Mouse (Mus musculus) kidney, postnatal 0 days (tissue): Measurements from ENCODE around the gene Sfi1. TPM values are rescaled to one million over a fixed set of nuclear protein-coding genes. Genes with fewer than 3 reads are reported as not detected.
"Not testable (repeated sequence)": the region's sequence is repeated elsewhere in the genome, so short reads cannot be mapped to it uniquely, and the experiment has no call there.

Experiments
- ATAC-seq: fragments of 200-750 bp; cut with Nextera tagmentation; replicated peaks from 2 replicates; pipeline ENCODE4 v1.8.0; 2017; ENCODE audit warnings: low read depth, moderate number of reproducible peaks, moderate TSS enrichment, moderate library complexity; ENCODE audit not compliant: low FRiP score
- DNase-seq: peaks from one replicate; pipeline ENCODE4 v3.0.0-alpha.2; 2016; ENCODE audit warnings: low spot score
- H3K27ac ChIP-seq: fragments of 300-500 bp; sonication (generic); 2 replicates; pipeline ENCODE4 v1.5.1; 2014; ENCODE audit warnings: mild to moderate bottlenecking
- H3K27me3 ChIP-seq: fragments of 300-500 bp; sonication (generic); 2 replicates; pipeline ENCODE4 v1.6.1; 2014; ENCODE audit warnings: low read length, mixed read lengths; ENCODE audit not compliant: insufficient read depth
- H3K36me3 ChIP-seq: fragments of 300-500 bp; sonication (generic); 2 replicates; pipeline ENCODE4 v1.6.1; 2014; ENCODE audit warnings: low read length, mixed read lengths; ENCODE audit not compliant: insufficient read depth
- H3K4me1 ChIP-seq: fragments of 300-500 bp; sonication (generic); replicated peaks from 2 replicates; pipeline ENCODE4 v1.6.1; 2014; ENCODE audit warnings: antibody characterized with exemption, low read length, mixed read lengths; ENCODE audit not compliant: insufficient read depth
- H3K4me2 ChIP-seq: fragments of 300-500 bp; sonication (generic); 2 replicates; pipeline ENCODE4 v1.6.1; 2014; ENCODE audit warnings: mild to moderate bottlenecking, low read length, moderate library complexity, mixed read lengths
- H3K4me3 ChIP-seq: fragments of 300-500 bp; sonication (generic); replicated peaks from 2 replicates; pipeline ENCODE4 v1.5.1; 2014; ENCODE audit warnings: low read depth, low read length
- H3K9ac ChIP-seq: fragments of 300-500 bp; sonication (generic); 2 replicates; pipeline ENCODE4 v1.6.1; 2014; ENCODE audit warnings: low read depth, low read length
- H3K9me3 ChIP-seq: fragments of 300-500 bp; sonication (generic); replicated peaks from 2 replicates; pipeline ENCODE4 v1.6.1; 2016; ENCODE audit warnings: low read length, inconsistent platforms, mixed read lengths
- WGBS: fragments of 180-500 bp; shearing (Covaris S2); extraction: QIAGEN DNeasy Blood & Tissue Kit; methylation state at CpG from one replicate; pipeline ENCODE4 v1.1.7; 2014; 5-methylcytosine and 5-hydroxymethylcytosine counted together
- polyA plus RNA-seq: library from polyadenylated mRNA; unstranded; fragments of >200 nt; fragmentation: Nextera tagmentation; extraction: Ambion mirVana; gene quantifications from 2 replicates; pipeline ENCODE4 v1.2.1, GENCODE M21; 2015

Gene Sfi1
- polyA plus RNA-seq, 1 experiment from 2014 or later = 7.4 TPM

- DNase-seq (peak; percentile 35), ATAC-seq (peak; percentile 34)
- H3K4me3 ChIP-seq, H3K9ac ChIP-seq, H3K4me2 ChIP-seq, H3K27me3 ChIP-seq, H3K36me3 ChIP-seq, H3K27ac ChIP-seq, H3K9me3 ChIP-seq, H3K4me1 ChIP-seq: not testable (repeated sequence)
- WGBS = 82% methylated on average over 11 of the region's 11 CpGs
These were observed 19.6 kb downstream of the Sfi1 start for GRCm38 (mm10) chr11:3173425-3174318.

DNA sequence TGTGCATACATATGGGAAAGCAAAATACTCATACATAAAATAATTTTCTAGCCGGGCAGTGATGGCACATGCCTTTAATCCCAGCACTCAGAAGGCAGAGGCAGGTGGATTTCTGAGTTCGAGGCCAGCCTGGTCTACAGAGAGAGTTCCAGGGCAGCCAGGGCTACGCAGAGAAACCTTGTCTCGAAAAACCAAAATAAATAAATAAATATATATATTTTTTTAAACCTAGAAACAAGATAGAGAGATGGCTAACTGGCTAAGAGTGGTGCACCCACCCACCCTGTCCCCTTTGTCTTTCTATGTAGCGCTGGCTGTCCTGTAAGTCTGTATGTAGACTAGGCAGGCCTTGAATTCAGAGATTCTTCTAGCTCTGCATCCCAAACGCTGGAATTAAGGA is 20.7 kb downstream of the Sfi1 start:
- 60% methylated on average over 4 of the region's 6 CpGs for WGBS
- H3K9me3 ChIP-seq, H3K4me1 ChIP-seq, ATAC-seq, H3K4me2 ChIP-seq, H3K36me3 ChIP-seq, H3K27ac ChIP-seq, H3K27me3 ChIP-seq, H3K4me3 ChIP-seq, H3K9ac ChIP-seq, DNase-seq: not testable (repeated sequence)

DNA sequence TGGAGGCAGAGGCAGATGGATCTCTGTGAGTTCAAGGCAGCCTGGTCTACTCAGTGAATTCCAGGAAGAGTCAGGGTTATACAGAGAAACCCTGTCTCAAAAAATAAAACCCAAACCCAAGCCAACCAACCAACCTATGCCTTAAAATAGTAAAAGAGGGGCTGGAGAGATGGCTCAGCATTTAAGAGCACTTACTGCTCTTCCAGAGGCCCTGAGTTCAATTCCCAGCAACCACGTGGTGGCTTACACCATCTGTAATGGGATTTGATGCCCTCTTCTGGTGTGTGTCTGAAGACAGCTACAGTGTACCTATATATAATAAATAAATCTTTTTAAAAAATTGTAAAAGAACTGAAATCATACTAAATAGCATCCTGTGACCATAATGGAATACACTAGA is 21.3 kb downstream of the Sfi1 start:
- not testable (repeated sequence) for H3K36me3 ChIP-seq, DNase-seq, H3K4me1 ChIP-seq, H3K27ac ChIP-seq, ATAC-seq, H3K9me3 ChIP-seq, H3K9ac ChIP-seq, H3K4me2 ChIP-seq, H3K27me3 ChIP-seq, H3K4me3 ChIP-seq
- whole genome bisulfite sequencing = 62% methylated on average over 1 of the region's 1 CpGs

DNA sequence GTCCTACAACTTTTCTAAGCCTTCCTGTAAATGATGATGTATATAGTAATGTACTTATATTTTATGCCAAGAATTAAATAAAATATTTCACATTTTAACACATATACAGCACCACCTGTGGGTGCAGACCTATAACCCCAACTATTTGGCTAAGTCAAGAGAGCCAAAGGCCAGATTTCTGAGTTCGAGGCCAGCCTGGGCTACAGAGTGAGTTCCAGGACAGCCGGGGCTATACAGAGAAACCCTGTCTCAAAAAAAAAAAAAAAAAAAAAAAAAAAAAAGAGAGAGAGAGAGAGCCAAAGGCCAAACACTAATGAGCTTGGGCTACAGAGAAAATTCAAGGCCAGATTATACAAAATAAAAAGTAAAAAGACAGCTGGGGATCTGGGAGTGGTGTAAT is 24.2 kb downstream of the Sfi1 start:
- H3K27ac ChIP-seq, H3K4me2 ChIP-seq, H3K27me3 ChIP-seq, H3K4me1 ChIP-seq, H3K4me3 ChIP-seq, DNase-seq, H3K9me3 ChIP-seq, H3K9ac ChIP-seq, H3K36me3 ChIP-seq: not testable (repeated sequence)
- WGBS = 68% methylated on average over 2 of the region's 2 CpGs
- peak; percentile 10 for ATAC-seq

DNA sequence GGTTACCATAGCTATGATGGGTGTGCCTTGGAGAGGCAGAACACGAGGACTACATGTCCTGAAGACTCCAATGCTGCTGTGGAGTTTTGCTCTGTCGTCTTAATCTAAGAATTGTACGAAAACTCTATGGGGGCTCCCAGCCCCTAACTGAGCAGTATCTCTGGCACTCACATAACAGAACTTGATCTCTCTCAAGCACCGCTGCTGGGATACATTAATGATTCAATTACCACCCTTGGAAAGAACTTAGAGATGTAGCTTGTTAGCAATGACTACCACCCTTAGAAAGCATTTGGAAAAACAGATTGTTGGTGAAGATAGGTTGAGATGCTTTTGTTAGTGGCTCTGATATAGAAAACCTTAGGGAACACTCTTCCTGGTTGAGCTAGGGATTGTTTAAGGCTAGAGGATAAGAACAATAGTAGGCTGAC is 25.7 kb downstream of the Sfi1 start:
- not testable (repeated sequence) for H3K4me1 ChIP-seq, H3K9ac ChIP-seq, DNase-seq, H3K27me3 ChIP-seq, H3K4me2 ChIP-seq, H3K36me3 ChIP-seq, H3K9me3 ChIP-seq, ATAC-seq, H3K4me3 ChIP-seq, H3K27ac ChIP-seq
- WGBS = 70% methylated on average over 4 of the region's 4 CpGs

- WGBS = 92% methylated on average over 4 of the region's 4 CpGs
- H3K9me3 ChIP-seq, H3K27ac ChIP-seq, H3K36me3 ChIP-seq, H3K4me2 ChIP-seq, H3K4me3 ChIP-seq, H3K9ac ChIP-seq, ATAC-seq, DNase-seq, H3K27me3 ChIP-seq, H3K4me1 ChIP-seq: not testable (repeated sequence)
These were observed 26.1 kb downstream of the Sfi1 start for GRCm38 (mm10) chr11:3167129-3167528.

GRCm38 (mm10) chr11:3166321-3166720 is 26.9 kb downstream of the Sfi1 start:
- H3K4me3 ChIP-seq, H3K27ac ChIP-seq, H3K9ac ChIP-seq, DNase-seq, ATAC-seq, H3K9me3 ChIP-seq, H3K36me3 ChIP-seq, H3K4me1 ChIP-seq, H3K27me3 ChIP-seq, H3K4me2 ChIP-seq: not testable (repeated sequence)

GRCm38 (mm10) chr11:3165210-3165782 is 28.0 kb downstream of the Sfi1 start:
- not testable (repeated sequence) for H3K9ac ChIP-seq, H3K9me3 ChIP-seq, H3K36me3 ChIP-seq, H3K4me2 ChIP-seq, H3K4me1 ChIP-seq, H3K4me3 ChIP-seq, H3K27me3 ChIP-seq, H3K27ac ChIP-seq
- 77% methylated on average over 3 of the region's 5 CpGs for WGBS
- peak; percentile 12 for ATAC-seq
- DNase-seq = peak; percentile 38

DNA sequence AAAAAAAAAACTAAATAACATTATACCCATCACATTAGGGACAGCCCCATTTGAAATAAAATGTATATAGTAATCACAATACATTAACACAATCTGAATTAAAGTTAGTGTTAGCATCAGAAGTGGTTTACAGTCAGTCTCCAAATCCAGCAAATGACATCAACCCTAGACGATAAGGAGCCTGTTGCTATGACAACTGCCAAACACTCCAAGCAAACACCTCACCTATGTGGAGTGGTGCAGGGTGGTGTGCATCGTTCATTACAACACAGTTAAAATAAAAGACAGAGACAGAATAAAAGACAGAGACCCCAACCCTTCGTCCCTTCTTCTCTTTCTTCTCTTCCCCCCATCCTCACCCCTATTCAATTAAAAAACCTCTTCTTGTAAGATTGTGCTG is 29.6 kb downstream of the Sfi1 start:
- not testable (repeated sequence) for ATAC-seq, H3K4me2 ChIP-seq, H3K27me3 ChIP-seq, H3K27ac ChIP-seq, H3K9me3 ChIP-seq, H3K9ac ChIP-seq, H3K4me1 ChIP-seq, H3K4me3 ChIP-seq, DNase-seq, H3K36me3 ChIP-seq
- WGBS = 58% methylated on average over 3 of the region's 3 CpGs
